Mouse (Mus musculus): ENCODE measurements around the gene Dab1.

DNA sequence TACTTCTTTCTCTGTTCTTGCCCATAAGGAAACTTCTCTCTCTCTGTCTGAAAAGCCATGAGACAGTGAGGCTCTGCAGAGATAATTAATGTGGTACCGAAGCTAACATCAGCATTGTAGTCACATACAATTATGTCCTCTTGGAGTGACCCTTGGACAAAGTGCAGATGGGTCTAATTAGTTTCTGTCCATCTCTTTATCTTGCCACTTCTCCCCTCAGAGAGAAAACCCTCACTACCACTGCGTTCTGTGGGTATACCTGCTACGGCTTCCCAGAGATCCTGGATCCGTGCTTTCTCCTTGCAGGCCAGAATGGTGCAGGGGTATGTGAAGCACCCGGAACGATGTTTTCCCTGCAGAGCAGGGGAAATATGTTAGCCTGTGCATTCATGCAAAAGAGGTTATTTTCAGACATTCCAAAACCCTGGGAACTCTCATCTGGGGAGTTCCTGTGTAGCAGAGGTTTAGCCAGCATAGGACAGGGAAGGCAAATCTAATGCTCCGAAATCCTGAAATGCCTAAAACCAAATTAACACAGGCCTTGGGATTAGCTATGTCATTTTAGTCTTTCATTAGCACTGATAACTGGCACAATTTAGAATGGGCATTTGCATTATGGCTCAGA, 812.2 kb downstream of the Dab1 start:
- TF ChIP-seq POLR2A (IDR thresholded peaks at IDR 0.05; ENCODE audit: low read depth, low read length) (no peak), CTCF (IDR thresholded peaks at IDR 0.05; ENCODE audit: borderline replicate concordance, insufficient read depth, low read length) (no peak)

Data from embryonic fibroblast, embryonic 13.5 days (primary cell).